Comparison of ENCODE assay signal across 8 mouse cellular contexts in genomic region chr13:54737488-54738212, GRCm38 (mm10). TPM values are rescaled to one million over a fixed set of nuclear protein-coding genes. Genes with fewer than 3 reads are reported as not detected.
DNase-seq lines count a peak whose midpoint lies in the region; ATAC-seq lines count a peak whose summit lies in the region.

No protein-coding gene starts in this region.

- H3K27me3 ChIP-seq in heart, embryonic 13.5 days (replicated peaks), result peaks cover 95% of the 10 kb centered on the region
- peaks cover 45% of the 10 kb centered on the region for H3K27me3 ChIP-seq in stomach, embryonic 15.5 days (replicated peaks)

- no peak for ATAC-seq in heart, embryonic 13.5 days (ENCODE audit: extremely low read depth, insufficient number of reproducible peaks, low FRiP score, low TSS enrichment)
- peak; percentile 64; the same call in 1 of the 2 replicates for ATAC-seq in stomach, embryonic 15.5 days (ENCODE audit: insufficient read depth, low FRiP score, low read depth)

- H3K4me1 ChIP-seq in heart, embryonic 13.5 days, result peaks cover 15% of the 10 kb centered on the region
- peaks cover 12% of the 10 kb centered on the region for H3K4me1 ChIP-seq in stomach, embryonic 15.5 days

- H3K4me2 ChIP-seq in heart, embryonic 13.5 days, result peak overlapping the region; percentile 74
- peak overlapping the region; percentile 70 for H3K4me2 ChIP-seq in stomach, embryonic 15.5 days

- H3K4me3 ChIP-seq in heart, embryonic 13.5 days, result peak overlapping the region; percentile 52
- peak overlapping the region; percentile 38 for H3K4me3 ChIP-seq in stomach, embryonic 15.5 days (replicated peaks)

- no peaks in the 10 kb centered on the region for H3K9me3 ChIP-seq in heart, embryonic 13.5 days
- H3K9me3 ChIP-seq in stomach, embryonic 15.5 days, result no peaks in the 10 kb centered on the region

- H3K9ac ChIP-seq in heart, embryonic 13.5 days, result peak overlapping the region; percentile 65
- no peak overlapping the region for H3K9ac ChIP-seq in stomach, embryonic 15.5 days

- H3K36me3 ChIP-seq in heart, embryonic 13.5 days, result no peaks in the 10 kb centered on the region
- no peaks in the 10 kb centered on the region for H3K36me3 ChIP-seq in stomach, embryonic 15.5 days

- no peak overlapping the region for H3K27ac ChIP-seq in heart, embryonic 13.5 days (replicated peaks)
- no peak overlapping the region for H3K27ac ChIP-seq in stomach, embryonic 15.5 days

- DNase-seq in ovary, postnatal 36 days (ENCODE audit: low spot score), result peak; percentile 22
- no peak for DNase-seq in ovary, postnatal 10 days (ENCODE audit: low spot score)
- peak; percentile 64 to 72 for DNase-seq in cerebellum, postnatal 25 days
- DNase-seq in liver, result peak; percentile 11
- DNase-seq in layer of hippocampus, adult 9-10 months (ENCODE audit: low spot score), result no peak
- DNase-seq in frontal cortex, adult 2 months (ENCODE audit: extremely low spot score in 1 of 2, low spot score in 1 of 2), result no peak

- WGBS in heart, embryonic 13.5 days, result 1% methylated on average over 82 of the region's 87 CpGs
- under 1% methylated on average over 78 of the region's 87 CpGs for WGBS in stomach, embryonic 15.5 days

RNA-seq across cellular contexts. Expression of gene Gprin1, which starts 12.0 kb away (rescaled TPM):
- not detected in 2 replicates for polyA plus RNA-seq in heart, embryonic 13.5 days (2015; fragmentation: Nextera tagmentation; extraction: Ambion mirVana)
- 0.77 and 0.80 TPM in 2 replicates for polyA plus RNA-seq in stomach, embryonic 15.5 days (2015; fragmentation: Nextera tagmentation; extraction: Ambion mirVana)
- polyA plus RNA-seq in frontal cortex, adult 2 months (2012; rRNA removed), result 82.2 and 88.5 TPM in 2 replicates

RNA-seq across cellular contexts. Expression of gene Sncb, which starts 28.7 kb away (rescaled TPM):
- not detected in 2 replicates for polyA plus RNA-seq in heart, embryonic 13.5 days (2015; fragmentation: Nextera tagmentation; extraction: Ambion mirVana)
- 0.21 and 0.37 TPM in 2 replicates for polyA plus RNA-seq in stomach, embryonic 15.5 days (2015; fragmentation: Nextera tagmentation; extraction: Ambion mirVana)
- polyA plus RNA-seq in frontal cortex, adult 2 months (2012; rRNA removed), result 560 and 602 TPM in 2 replicates

RNA-seq across cellular contexts. Expression of gene Cdhr2, which starts 36.4 kb away (rescaled TPM):
- 0.45 TPM in 1 of 2 replicates, not detected in the other for polyA plus RNA-seq in heart, embryonic 13.5 days (2015; fragmentation: Nextera tagmentation; extraction: Ambion mirVana)
- 7.9 and 8.7 TPM in 2 replicates for polyA plus RNA-seq in stomach, embryonic 15.5 days (2015; fragmentation: Nextera tagmentation; extraction: Ambion mirVana)
- polyA plus RNA-seq in frontal cortex, adult 2 months (2012; rRNA removed), result 0.15 and 0.22 TPM in 2 replicates

RNA-seq across cellular contexts. Expression of gene Rnf44, which starts 43.9 kb away (rescaled TPM):
- 53.2 and 54.8 TPM in 2 replicates for polyA plus RNA-seq in heart, embryonic 13.5 days (2015; fragmentation: Nextera tagmentation; extraction: Ambion mirVana)
- 69.1 and 76.4 TPM in 2 replicates for polyA plus RNA-seq in stomach, embryonic 15.5 days (2015; fragmentation: Nextera tagmentation; extraction: Ambion mirVana)
- polyA plus RNA-seq in frontal cortex, adult 2 months (2012; rRNA removed), result 133 and 142 TPM in 2 replicates

RNA-seq across cellular contexts. Expression of gene Eif4e1b, which starts 46.1 kb away (rescaled TPM):
- polyA plus RNA-seq in heart, embryonic 13.5 days (2015; fragmentation: Nextera tagmentation; extraction: Ambion mirVana), result not detected in 2 replicates
- polyA plus RNA-seq in stomach, embryonic 15.5 days (2015; fragmentation: Nextera tagmentation; extraction: Ambion mirVana), result not detected in 2 replicates
- polyA plus RNA-seq in frontal cortex, adult 2 months (2012; rRNA removed), result not detected in 2 replicates

Comparison
In these comparisons a context has a peak if more than half of its experiments do, and no peak if none do; other contexts are left out.
1. DNase-seq: peak in ovary, postnatal 36 days (single experiment), cerebellum, postnatal 25 days (2 of 2) and liver (single experiment); none in ovary, postnatal 10 days (single experiment), layer of hippocampus, adult 9-10 months (single experiment) and frontal cortex, adult 2 months (0 of 2).
2. RNA of gene Gprin1, which starts 12.0 kb away (polyA plus RNA-seq): 82.2 to 88.5 TPM in frontal cortex, adult 2 months; 0.77 to 0.80 TPM in stomach, embryonic 15.5 days and not detected in heart, embryonic 13.5 days; every median in the first group is over 10 times any median in the second.
3. RNA of gene Sncb, which starts 28.7 kb away (polyA plus RNA-seq): 560 to 602 TPM in frontal cortex, adult 2 months; 0.21 to 0.37 TPM in stomach, embryonic 15.5 days and not detected in heart, embryonic 13.5 days; every median in the first group is over 100 times any median in the second.